ENCODE assay signal across 18 mouse cellular contexts in the genomic region with DNA sequence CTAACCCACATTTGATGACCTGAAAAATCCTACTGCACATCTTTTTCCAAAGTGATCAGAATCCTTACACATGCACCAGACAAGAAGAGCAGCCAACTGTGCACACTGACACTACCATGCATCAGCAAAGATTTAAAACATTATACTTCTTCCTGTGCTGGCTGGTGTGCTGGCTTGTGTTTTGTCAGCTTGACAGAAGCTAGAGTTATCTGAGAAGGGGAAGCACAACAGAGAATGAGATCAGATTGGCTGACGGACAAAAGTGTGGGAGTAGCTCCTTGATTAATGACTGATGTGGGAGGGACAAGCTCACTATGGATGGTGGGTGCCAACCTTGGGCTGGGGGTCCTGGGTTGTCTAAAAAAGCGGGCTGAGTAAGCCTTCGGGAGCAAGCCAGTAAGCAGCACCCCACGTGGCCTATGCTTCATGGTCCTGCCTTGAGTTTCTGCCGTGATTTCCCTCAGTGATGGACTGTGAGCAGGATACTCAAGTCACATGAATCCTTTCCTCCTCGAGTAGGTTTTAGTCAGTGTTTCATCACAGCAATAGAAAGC. TPM values are rescaled to one million over a fixed set of nuclear protein-coding genes. Genes with fewer than 3 reads are reported as not detected.
A peak's percentile ranks its signal among the peaks of the same experiment; 100 is the strongest.
DNase-seq lines count a peak whose midpoint lies in the region; ATAC-seq and TF ChIP-seq lines count a peak whose summit lies in the region.
"Had no signal": no experiment of that assay in that cellular context is flagged by ENCODE, and none has a peak within 500 bp of the region (broad histone marks: within the 10 kb centered on the region; RNA-seq: fewer than 3 reads in every experiment).

No protein-coding gene starts in this region.

- H3K4me2 ChIP-seq in kidney, embryonic 14.5 days (replicated peaks; ENCODE audit: low read depth, low read length): no peak overlapping the region
- H3K4me2 ChIP-seq: embryonic facial prominence, embryonic 13.5 days; forebrain, embryonic 12.5 days; hindbrain, embryonic 12.5 days had no signal

- peaks cover 3% of the 10 kb centered on the region; the same call in 1 of the 2 replicates for H3K4me1 ChIP-seq in kidney, embryonic 14.5 days (ENCODE audit: control insufficient read depth, insufficient read depth, low read length)
- H3K4me1 ChIP-seq in MEL (ENCODE audit: control insufficient read depth in 1 of 2, insufficient read depth in 2 of 2, low read length in 2 of 2): no peaks in the 10 kb centered on the region; a peak in 2 of 4 replicates
- H3K4me1 ChIP-seq: embryonic facial prominence, embryonic 13.5 days; forebrain, embryonic 12.5 days; hindbrain, embryonic 12.5 days had no signal

- no peaks in the 10 kb centered on the region for H3K27me3 ChIP-seq in kidney, embryonic 14.5 days (ENCODE audit: control insufficient read depth, insufficient read depth, low read length)
- no peaks in the 10 kb centered on the region for H3K27me3 ChIP-seq in MEL (ENCODE audit: control insufficient read depth in 1 of 2, insufficient read depth in 2 of 2, low read length in 2 of 2)
- H3K27me3 ChIP-seq: embryonic facial prominence, embryonic 13.5 days; forebrain, embryonic 12.5 days; hindbrain, embryonic 12.5 days had no signal

- peak in 1 of 2 experiments; percentile 18; a peak in 1 of 4 replicates for TF ChIP-seq EP300 in MEL (IDR thresholded peaks at IDR 0.05; ENCODE audit: low read depth in 1 of 2, low read length in 2 of 2)

- no peak for TF ChIP-seq POLR2A in MEL (IDR thresholded peaks at IDR 0.05; ENCODE audit: control insufficient read depth in 1 of 2, insufficient read depth in 1 of 2, low read depth in 1 of 2, low read length in 2 of 2, poor library complexity in 1 of 2)

- H3K27ac ChIP-seq in kidney, embryonic 14.5 days (ENCODE audit: low read depth, low read length): no peak overlapping the region
- H3K27ac ChIP-seq in MEL (ENCODE audit: control insufficient read depth, low read depth, low read length): no peak overlapping the region
- H3K27ac ChIP-seq: embryonic facial prominence, embryonic 13.5 days; forebrain, embryonic 12.5 days; hindbrain, embryonic 12.5 days had no signal

- no peak overlapping the region for H3K4me3 ChIP-seq in kidney, embryonic 14.5 days (ENCODE audit: low read length)
- H3K4me3 ChIP-seq in MEL (ENCODE audit: control insufficient read depth in 1 of 2, insufficient read depth in 1 of 2, low read depth in 2 of 2, low read length in 2 of 2): no peak overlapping the region
- H3K4me3 ChIP-seq: embryonic facial prominence, embryonic 13.5 days; forebrain, embryonic 12.5 days; hindbrain, embryonic 12.5 days had no signal

- no peak for TF ChIP-seq RAD21 in MEL (IDR thresholded peaks at IDR 0.05; ENCODE audit: low read depth, low read length)

- no peak overlapping the region for H3K9ac ChIP-seq in kidney, embryonic 14.5 days (ENCODE audit: low read depth, low read length)
- H3K9ac ChIP-seq in MEL (ENCODE audit: control insufficient read depth, low read depth, low read length, poor library complexity, severe bottlenecking): no peak overlapping the region
- H3K9ac ChIP-seq: embryonic facial prominence, embryonic 13.5 days; forebrain, embryonic 12.5 days; hindbrain, embryonic 12.5 days had no signal

- peaks cover 42% of the 10 kb centered on the region for H3K36me3 ChIP-seq in kidney, embryonic 14.5 days (ENCODE audit: control insufficient read depth, insufficient read depth, low read length)
- H3K36me3 ChIP-seq in MEL (ENCODE audit: control insufficient read depth in 1 of 2, insufficient read depth in 2 of 2, low read length in 2 of 2): peaks cover 3 to 24% of the 10 kb centered on the region in 2 experiments; a peak in 3 of 4 replicates

- DNase-seq in kidney, postnatal 14 days: no peak
- peak; percentile 12 to 25 for DNase-seq in kidney, postnatal 4 days
- DNase-seq in kidney, adult 8-10 months: no peak
- peak; percentile 37 for DNase-seq in MEL (ENCODE audit: low read depth, low spot score)
- DNase-seq in MN1 (ENCODE audit: low spot score): peak; percentile 24
- no peak for DNase-seq in thymus, postnatal 4 days
- DNase-seq: adrenal gland, postnatal 10 days; cerebellum, adult 11-12 months; cerebellum, adult 9-11 months; cerebellum, postnatal 36 days; gastrocnemius, postnatal 25 days; heart, postnatal 10 days; heart, postnatal 4 days had no signal

- no peak for TF ChIP-seq CTCF in MEL (IDR thresholded peaks at IDR 0.05 in 2 of 3, conservative IDR thresholded peaks at IDR 0.05 in 1 of 3; ENCODE audit: control insufficient read depth in 1 of 3, insufficient read depth in 1 of 3, low read depth in 2 of 3, low read length in 3 of 3, poor library complexity in 1 of 3, severe bottlenecking in 1 of 3)

- WGBS in kidney, embryonic 14.5 days: 33% methylated on average over 6 of the region's 6 CpGs

- H3K79me2 ChIP-seq in MEL (ENCODE audit: control insufficient read depth, insufficient read depth, low read length, poor library complexity): no peaks in the 10 kb centered on the region

- no peaks in the 10 kb centered on the region for H3K9me3 ChIP-seq in kidney, embryonic 14.5 days (ENCODE audit: control insufficient read depth, low read length)
- no peaks in the 10 kb centered on the region for H3K9me3 ChIP-seq in MEL (replicated peaks; ENCODE audit: insufficient read depth, low read length)
- H3K9me3 ChIP-seq: embryonic facial prominence, embryonic 13.5 days; forebrain, embryonic 12.5 days; hindbrain, embryonic 12.5 days had no signal

- ATAC-seq in kidney, embryonic 14.5 days (ENCODE audit: low FRiP score, low TSS enrichment): peak; percentile 87
- ATAC-seq: forebrain, embryonic 16.5 days had no signal

TF ChIP-seq in MEL, 35 proteins besides CTCF, POLR2A, EP300 and RAD21:
- TF ChIP-seq GATA1 (IDR thresholded peaks at IDR 0.05; ENCODE audit: low read depth, low read length) (peak; percentile 24; the same call in 1 of the 2 replicates), HCFC1 (IDR thresholded peaks at IDR 0.05; ENCODE audit: low read depth, low read length) (no peak), MAX (IDR thresholded peaks at IDR 0.05; ENCODE audit: low read length) (no peak)

RNA-seq across cellular contexts. Expression of gene Stt3b, which starts 52.4 kb away (rescaled TPM):
- 58.6 and 124 TPM in 2 replicates for polyA plus RNA-seq in kidney, embryonic 14.5 days (2014; fragmentation: Nextera tagmentation; extraction: Ambion mirVana)
- total RNA-seq in MEL (2012; rRNA removed): 94.9 and 97.6 TPM in 2 replicates
- 100 to 1,000 TPM in 1 of 2 experiments, 10 to 100 TPM in 1; 81.9 to 263 TPM for polyA plus RNA-seq in MEL (2012; ENCODE audit: insufficient read depth in 1 of 2, insufficient read length in 2 of 2, low read depth in 1 of 2, low replicate concordance in 2 of 2, missing spikeins in 1 of 2)

Comparison
In these comparisons a context has a peak if more than half of its experiments do, and no peak if none do; other contexts are left out.
1. DNase-seq: peak in kidney, postnatal 4 days (2 of 2), MEL (single experiment) and MN1 (single experiment); none in kidney, postnatal 14 days (single experiment), kidney, adult 8-10 months (0 of 2) and thymus, postnatal 4 days (single experiment).